27 mouse cellular contexts compared by ENCODE assay signal in genomic region chr8:3664405-3664804, GRCm38 (mm10). TPM values are rescaled to one million over a fixed set of nuclear protein-coding genes. Genes with fewer than 3 reads are reported as not detected.
DNase-seq lines count a peak whose midpoint lies in the region; ATAC-seq and TF ChIP-seq lines count a peak whose summit lies in the region.
"Had no signal": no experiment of that assay in that cellular context is flagged by ENCODE, and none has a peak within 500 bp of the region (broad histone marks: within the 10 kb centered on the region; RNA-seq: fewer than 3 reads in every experiment).

No protein-coding gene starts in this region.

- no peak for TF ChIP-seq POLR2A in bone marrow, adult 2 months (IDR thresholded peaks at IDR 0.05; ENCODE audit: borderline replicate concordance, control insufficient read depth, low read depth, low read length)

- H3K4me2 ChIP-seq in lung, postnatal 0 days (replicated peaks; ENCODE audit: low read depth, low read length), result no peak overlapping the region
- H3K4me2 ChIP-seq in liver, embryonic 16.5 days (ENCODE audit: low read depth, low read length), result no peak overlapping the region
- H3K4me2 ChIP-seq: embryonic facial prominence, embryonic 15.5 days; heart, embryonic 11.5 days; hindbrain, embryonic 15.5 days; intestine, embryonic 15.5 days; lung, embryonic 14.5 days had no signal

- H3K4me1 ChIP-seq in lung, postnatal 0 days (ENCODE audit: insufficient read depth, low read depth, low read length), result no peaks in the 10 kb centered on the region
- peaks cover 13% of the 10 kb centered on the region for H3K4me1 ChIP-seq in bone marrow, adult 2 months (ENCODE audit: control insufficient read depth, insufficient read depth, low read length)
- no peaks in the 10 kb centered on the region for H3K4me1 ChIP-seq in liver, embryonic 16.5 days (ENCODE audit: control insufficient read depth, low read depth, low read length)
- no peaks in the 10 kb centered on the region for H3K4me1 ChIP-seq in midbrain, embryonic 10.5 days
- H3K4me1 ChIP-seq: embryonic facial prominence, embryonic 15.5 days; hindbrain, embryonic 15.5 days; intestine, embryonic 15.5 days; limb, embryonic 10.5 days had no signal

- TF ChIP-seq CTCF in lung, postnatal 0 days (IDR thresholded peaks at IDR 0.05), result no peak
- no peak for TF ChIP-seq CTCF in bone marrow, adult 2 months (IDR thresholded peaks at IDR 0.05; ENCODE audit: control insufficient read depth, insufficient read depth, low read length)

- no peak for TF ChIP-seq EP300 in lung, postnatal 0 days (IDR thresholded peaks at IDR 0.05)

- H3K9me3 ChIP-seq in lung, postnatal 0 days (ENCODE audit: low read length), result no peaks in the 10 kb centered on the region
- no peaks in the 10 kb centered on the region for H3K9me3 ChIP-seq in liver, embryonic 16.5 days (replicated peaks; ENCODE audit: control insufficient read depth, low read length)
- no peaks in the 10 kb centered on the region for H3K9me3 ChIP-seq in midbrain, embryonic 10.5 days (replicated peaks)
- H3K9me3 ChIP-seq: embryonic facial prominence, embryonic 15.5 days; hindbrain, embryonic 15.5 days; intestine, embryonic 15.5 days; limb, embryonic 10.5 days had no signal

- no peak overlapping the region for H3K27ac ChIP-seq in lung, postnatal 0 days (ENCODE audit: low read length)
- peak overlapping the region; percentile 95; the same call in 1 of the 2 replicates for H3K27ac ChIP-seq in bone marrow, adult 2 months (ENCODE audit: control insufficient read depth, insufficient read depth, low read depth, low read length, poor library complexity)
- no peak overlapping the region; the same call in 1 of the 2 replicates for H3K27ac ChIP-seq in liver, embryonic 16.5 days (ENCODE audit: low read length)
- no peak overlapping the region for H3K27ac ChIP-seq in midbrain, embryonic 10.5 days (replicated peaks)
- H3K27ac ChIP-seq: embryonic facial prominence, embryonic 15.5 days; hindbrain, embryonic 15.5 days; intestine, embryonic 15.5 days; limb, embryonic 10.5 days had no signal

- no peaks in the 10 kb centered on the region for H3K36me3 ChIP-seq in lung, postnatal 0 days (ENCODE audit: insufficient read depth, low read length)
- H3K36me3 ChIP-seq in liver, embryonic 16.5 days (ENCODE audit: control insufficient read depth, insufficient read depth), result no peaks in the 10 kb centered on the region
- H3K36me3 ChIP-seq in midbrain, embryonic 10.5 days, result no peaks in the 10 kb centered on the region
- H3K36me3 ChIP-seq: embryonic facial prominence, embryonic 15.5 days; hindbrain, embryonic 15.5 days; intestine, embryonic 15.5 days; limb, embryonic 10.5 days had no signal

- H3K4me3 ChIP-seq in lung, postnatal 0 days (ENCODE audit: low read depth, low read length), result no peak overlapping the region
- H3K4me3 ChIP-seq in bone marrow, adult 2 months (replicated peaks; ENCODE audit: control insufficient read depth, low read depth, low read length), result no peak overlapping the region
- H3K4me3 ChIP-seq in liver, embryonic 16.5 days (ENCODE audit: low read depth, low read length), result no peak overlapping the region
- no peak overlapping the region for H3K4me3 ChIP-seq in midbrain, embryonic 10.5 days
- H3K4me3 ChIP-seq: embryonic facial prominence, embryonic 15.5 days; hindbrain, embryonic 15.5 days; intestine, embryonic 15.5 days; limb, embryonic 10.5 days had no signal

- DNase-seq in lung, postnatal 0 days (ENCODE audit: low spot score), result peak; percentile 56
- DNase-seq in lung, postnatal 14 days, result no peak
- DNase-seq in midbrain, embryonic 10.5 days (ENCODE audit: low spot score), result no peak
- no peak for DNase-seq in urinary bladder, postnatal 10 days (ENCODE audit: low spot score)
- no peak for DNase-seq in heart, postnatal 4 days
- DNase-seq: adrenal gland, postnatal 10 days; B cell, adult 2 months; cerebellum, adult 18-20 months; cerebellum, postnatal 25 days; gastrocnemius, postnatal 36 days; heart, postnatal 10 days; kidney, postnatal 4 days; layer of hippocampus, adult 9-11 months; lung, embryonic 14.5 days; thymus, postnatal 14 days had no signal

- peak; percentile 58 for ATAC-seq in lung, postnatal 0 days
- ATAC-seq in liver, embryonic 16.5 days (ENCODE audit: low read depth), result peak; percentile 65
- ATAC-seq in monocyte, adult 5-6 weeks (replicated peaks; ENCODE audit: insufficient number of reproducible peaks, low FRiP score, low TSS enrichment, poor library complexity, severe bottlenecking), result peak; percentile 84
- ATAC-seq: forebrain, embryonic 16.5 days; intestine, embryonic 15.5 days had no signal

- no peak overlapping the region for H3K9ac ChIP-seq in lung, postnatal 0 days (replicated peaks; ENCODE audit: low read depth)
- H3K9ac ChIP-seq in liver, embryonic 16.5 days (ENCODE audit: low read depth, low read length), result no peak overlapping the region
- H3K9ac ChIP-seq: embryonic facial prominence, embryonic 15.5 days; hindbrain, embryonic 15.5 days; intestine, embryonic 15.5 days; lung, embryonic 14.5 days had no signal

- WGBS in lung, postnatal 0 days, result 56% methylated on average over 5 of the region's 5 CpGs
- WGBS in bone marrow, adult 2 months, result 16% methylated on average over 5 of the region's 5 CpGs
- WGBS in liver, embryonic 16.5 days (ENCODE audit: insufficient replicate concordance), result 22% methylated on average over 5 of the region's 5 CpGs
- 64% methylated on average over 5 of the region's 5 CpGs for WGBS in midbrain, embryonic 10.5 days

- H3K27me3 ChIP-seq in lung, postnatal 0 days (replicated peaks; ENCODE audit: insufficient read depth, low read length), result no peaks in the 10 kb centered on the region
- no peaks in the 10 kb centered on the region for H3K27me3 ChIP-seq in liver, embryonic 16.5 days (ENCODE audit: control insufficient read depth, insufficient read depth, low read depth, low read length)
- H3K27me3 ChIP-seq in midbrain, embryonic 10.5 days (ENCODE audit: low read depth, poor library complexity, severe bottlenecking), result no peaks in the 10 kb centered on the region
- H3K27me3 ChIP-seq: embryonic facial prominence, embryonic 15.5 days; hindbrain, embryonic 15.5 days; intestine, embryonic 15.5 days had no signal

RNA-seq across cellular contexts. Expression of gene Mcemp1, which starts 1.1 kb away (rescaled TPM):
- 19.3 and 20.2 TPM in 2 replicates for polyA plus RNA-seq in lung, postnatal 0 days (2015; fragmentation: Nextera tagmentation; extraction: Ambion mirVana)
- 38.3 and 142 TPM in 2 replicates for polyA plus RNA-seq in bone marrow, adult 2 months (2011; ENCODE audit: insufficient read depth, insufficient read length, low replicate concordance, missing spikeins)
- 7.7 and 8.2 TPM in 2 replicates for polyA plus RNA-seq in liver, embryonic 16.5 days (2015; fragmentation: Nextera tagmentation; extraction: Ambion mirVana)
- total RNA-seq in monocyte, adult 5-6 weeks (2017), result 40.4 to 71.1 TPM (median 68.4 TPM) in 3 replicates
- polyA plus RNA-seq in midbrain, embryonic 10.5 days (2016; fragmentation: Nextera tagmentation; extraction: Ambion mirVana), result 0.07 and 0.15 TPM in 2 replicates
- total RNA-seq in heart, postnatal 4 days (2021), result under 1 TPM in 1 of 2 experiments, not detected in 1; 0.23 TPM
- total RNA-seq: gastrocnemius, postnatal 36 days; midbrain, postnatal 0 days had no signal
- polyA plus RNA-seq: forebrain, embryonic 16.5 days; heart, embryonic 11.5 days; limb, embryonic 10.5 days; neural tube, embryonic 11.5 days had no signal

RNA-seq across cellular contexts. Expression of gene Fcor, which starts 7.8 kb away (rescaled TPM):
- 6.9 and 9.1 TPM in 2 replicates for polyA plus RNA-seq in lung, postnatal 0 days (2015; fragmentation: Nextera tagmentation; extraction: Ambion mirVana)
- 10.9 TPM in 1 of 2 replicates, not detected in the other for polyA plus RNA-seq in bone marrow, adult 2 months (2011; ENCODE audit: insufficient read depth, insufficient read length, low replicate concordance, missing spikeins)
- 3.9 and 4.0 TPM in 2 replicates for polyA plus RNA-seq in liver, embryonic 16.5 days (2015; fragmentation: Nextera tagmentation; extraction: Ambion mirVana)
- 4.3 to 4.9 TPM in 2 of 3 replicates, not detected in the other for total RNA-seq in monocyte, adult 5-6 weeks (2017)
- 9.2 and 10.0 TPM in 2 replicates for polyA plus RNA-seq in midbrain, embryonic 10.5 days (2016; fragmentation: Nextera tagmentation; extraction: Ambion mirVana)
- total RNA-seq in heart, postnatal 4 days (2021), result under 1 TPM; 0.81 to 0.86 TPM
- total RNA-seq: gastrocnemius, postnatal 36 days had no signal

RNA-seq across cellular contexts. Expression of gene Retn, which starts 8.8 kb away (rescaled TPM):
- polyA plus RNA-seq in lung, postnatal 0 days (2015; fragmentation: Nextera tagmentation; extraction: Ambion mirVana), result not detected in 2 replicates
- polyA plus RNA-seq in bone marrow, adult 2 months (2011; ENCODE audit: insufficient read depth, insufficient read length, low replicate concordance, missing spikeins), result 3.0 TPM in 1 of 2 replicates, not detected in the other
- polyA plus RNA-seq in liver, embryonic 16.5 days (2015; fragmentation: Nextera tagmentation; extraction: Ambion mirVana), result 0.11 TPM in 1 of 2 replicates, not detected in the other
- not detected in 3 replicates for total RNA-seq in monocyte, adult 5-6 weeks (2017)
- 0.20 and 0.21 TPM in 2 replicates for polyA plus RNA-seq in midbrain, embryonic 10.5 days (2016; fragmentation: Nextera tagmentation; extraction: Ambion mirVana)
- total RNA-seq in heart, postnatal 4 days (2021), result not detected
- total RNA-seq: midbrain, postnatal 0 days had no signal
- polyA plus RNA-seq: embryonic facial prominence, embryonic 15.5 days; heart, embryonic 11.5 days; intestine, embryonic 15.5 days; lung, embryonic 14.5 days; neural tube, embryonic 11.5 days had no signal

RNA-seq across cellular contexts. Expression of gene Trappc5, which starts 11.7 kb away (rescaled TPM):
- polyA plus RNA-seq in lung, postnatal 0 days (2015; fragmentation: Nextera tagmentation; extraction: Ambion mirVana), result 29.2 and 30.0 TPM in 2 replicates
- polyA plus RNA-seq in bone marrow, adult 2 months (2011; ENCODE audit: insufficient read depth, insufficient read length, low replicate concordance, missing spikeins), result 7.7 and 10.0 TPM in 2 replicates
- 12.9 and 13.0 TPM in 2 replicates for polyA plus RNA-seq in liver, embryonic 16.5 days (2015; fragmentation: Nextera tagmentation; extraction: Ambion mirVana)
- 24.4 to 30.4 TPM (median 24.6 TPM) in 3 replicates for total RNA-seq in monocyte, adult 5-6 weeks (2017)
- 47.2 and 48.8 TPM in 2 replicates for polyA plus RNA-seq in midbrain, embryonic 10.5 days (2016; fragmentation: Nextera tagmentation; extraction: Ambion mirVana)
- total RNA-seq in heart, postnatal 4 days (2021), result 10 to 100 TPM; 16.8 to 19.8 TPM

RNA-seq across cellular contexts. Expression of gene Fcer2a, which starts 29.6 kb away (rescaled TPM):
- 0.14 and 1.2 TPM in 2 replicates for polyA plus RNA-seq in lung, postnatal 0 days (2015; fragmentation: Nextera tagmentation; extraction: Ambion mirVana)
- 16.8 and 37.3 TPM in 2 replicates for polyA plus RNA-seq in bone marrow, adult 2 months (2011; ENCODE audit: insufficient read depth, insufficient read length, low replicate concordance, missing spikeins)
- not detected in 2 replicates for polyA plus RNA-seq in liver, embryonic 16.5 days (2015; fragmentation: Nextera tagmentation; extraction: Ambion mirVana)
- 11.4 to 16.0 TPM (median 11.7 TPM) in 3 replicates for total RNA-seq in monocyte, adult 5-6 weeks (2017)
- polyA plus RNA-seq in midbrain, embryonic 10.5 days (2016; fragmentation: Nextera tagmentation; extraction: Ambion mirVana), result 0.11 and 0.22 TPM in 2 replicates
- total RNA-seq in heart, postnatal 4 days (2021), result under 1 TPM in 1 of 2 experiments, not detected in 1; 0.18 TPM
- total RNA-seq: gastrocnemius, postnatal 36 days; left cerebral cortex, adult 8-10 months; midbrain, postnatal 0 days had no signal
